Mouse (Mus musculus) embryo, embryonic 9.5 days (tissue): ENCODE results near the gene Fut7.
A peak's percentile ranks its signal among the peaks of the same experiment; 100 is the strongest.

Experiments used
- DNase-seq: peaks from one replicate; pipeline ENCODE4 v3.0.0-alpha.2; 2017; ENCODE audit errors: extremely low spot score

Fut7 gene

DNA sequence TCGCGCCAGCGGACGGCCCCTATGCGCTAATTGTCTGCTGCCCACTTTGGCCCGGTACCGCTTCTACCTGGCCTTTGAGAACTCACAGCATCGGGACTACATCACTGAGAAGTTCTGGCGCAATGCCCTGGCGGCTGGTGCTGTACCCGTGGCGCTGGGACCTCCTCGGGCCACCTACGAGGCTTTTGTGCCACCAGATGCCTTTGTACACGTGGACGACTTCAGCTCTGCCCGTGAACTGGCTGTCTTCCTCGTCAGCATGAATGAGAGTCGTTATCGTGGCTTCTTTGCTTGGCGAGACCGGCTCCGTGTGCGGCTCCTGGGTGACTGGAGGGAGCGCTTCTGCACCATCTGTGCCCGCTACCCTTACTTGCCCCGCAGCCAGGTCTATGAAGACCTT lies 2.4 kb downstream of the Fut7 start:
- DNase-seq: no peak

- peak; percentile 68 for DNase-seq
These were observed 3.7 kb downstream of the Fut7 start for GRCm38 (mm10) chr2:25426721-25427191.

DNA sequence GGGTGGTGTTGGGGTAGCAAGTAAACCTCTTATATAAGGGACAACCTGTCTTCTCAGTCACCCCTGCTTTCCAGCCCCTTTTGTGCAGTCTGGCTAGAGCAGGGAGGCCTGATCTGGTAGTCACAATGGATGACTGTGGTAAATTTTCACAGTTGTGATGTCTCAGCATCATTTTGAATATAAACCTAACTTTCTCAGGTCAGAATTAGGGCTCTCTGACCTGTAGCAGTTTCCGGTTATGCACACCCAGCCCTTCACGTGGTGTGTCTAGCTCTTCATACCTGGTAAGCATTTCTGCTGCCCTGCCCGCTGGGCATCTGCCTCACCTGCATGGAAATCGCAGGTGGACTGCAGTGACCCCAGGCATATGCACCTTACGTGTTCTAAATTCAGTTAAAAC lies 4.2 kb downstream of the Fut7 start:
- DNase-seq: no peak

GRCm38 (mm10) chr2:25428442-25429236 lies 5.6 kb downstream of the Fut7 start, which contains the start of gene Abca2:
Abca2 (plus strand) TSS chr2:25428703.
- DNase-seq: peak; percentile 92

GRCm38 (mm10) chr2:25429435-25430180 lies 6.5 kb downstream of the Fut7 start:
- DNase-seq: no peak

- DNase-seq: no peak
These were observed 7.5 kb downstream of the Fut7 start for GRCm38 (mm10) chr2:25430395-25431233.

GRCm38 (mm10) chr2:25431308-25431855 lies 8.3 kb downstream of the Fut7 start:
- DNase-seq: peak; percentile 11

DNA sequence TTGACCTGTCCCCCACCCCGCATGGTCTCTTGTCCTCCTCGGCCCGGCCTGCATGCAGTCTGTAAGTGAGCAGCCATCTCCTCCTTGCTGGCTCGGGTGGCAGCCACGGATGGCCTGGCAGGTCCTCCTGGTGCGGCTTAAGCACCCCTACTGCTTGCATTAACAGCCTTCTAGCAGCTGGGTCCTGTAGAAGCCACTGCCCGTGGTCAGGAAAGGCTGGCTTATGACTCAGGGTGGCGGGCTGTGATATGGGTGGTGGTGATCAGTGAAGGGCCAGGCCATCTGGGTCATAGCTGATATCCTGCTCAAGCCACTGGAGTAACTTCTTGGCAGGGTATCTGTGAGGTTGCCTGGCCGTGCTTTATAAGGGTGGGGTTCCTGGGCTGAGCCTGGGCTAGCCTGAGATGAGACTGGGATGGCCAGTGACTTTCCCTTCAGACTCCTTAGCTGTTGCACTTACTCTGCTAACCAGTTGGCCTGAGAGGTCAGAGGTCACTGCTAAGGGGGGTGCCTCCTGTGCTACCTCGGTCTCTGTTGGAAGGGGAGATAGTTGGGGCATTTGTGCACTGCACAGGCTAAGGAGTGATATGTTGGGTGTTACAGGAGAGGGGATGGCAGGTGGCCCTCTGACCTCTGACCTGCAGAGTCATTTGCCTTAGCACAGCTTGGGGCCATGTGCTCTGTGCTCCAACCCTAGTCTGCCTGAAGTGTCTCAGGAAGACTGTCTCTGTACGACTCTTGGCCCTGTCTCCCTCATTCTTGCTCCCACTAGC lies 9.4 kb downstream of the Fut7 start:
- no peak for DNase-seq

GRCm38 (mm10) chr2:25433101-25433500 lies 10.0 kb downstream of the Fut7 start:
- DNase-seq: no peak

DNA sequence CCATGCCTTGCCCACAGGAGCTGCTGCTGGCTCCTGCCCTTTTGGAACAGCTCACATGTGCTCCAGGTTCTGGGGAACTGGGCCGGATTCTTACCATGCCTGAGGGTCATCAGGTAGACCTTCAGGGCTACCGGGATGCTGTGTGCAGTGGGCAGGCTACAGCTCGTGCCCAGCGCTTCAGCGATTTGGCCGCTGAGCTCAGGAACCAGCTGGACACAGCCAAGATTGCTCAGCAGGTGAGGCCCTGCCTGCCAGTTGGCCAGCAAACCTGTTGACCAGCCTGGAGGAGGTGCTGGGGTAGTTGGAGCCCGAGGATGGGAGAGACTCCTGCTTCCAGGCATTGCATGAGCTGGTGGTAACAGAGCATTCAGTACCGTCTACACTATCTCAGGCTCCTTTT lies 11.2 kb downstream of the Fut7 start:
- no peak for DNase-seq

DNA sequence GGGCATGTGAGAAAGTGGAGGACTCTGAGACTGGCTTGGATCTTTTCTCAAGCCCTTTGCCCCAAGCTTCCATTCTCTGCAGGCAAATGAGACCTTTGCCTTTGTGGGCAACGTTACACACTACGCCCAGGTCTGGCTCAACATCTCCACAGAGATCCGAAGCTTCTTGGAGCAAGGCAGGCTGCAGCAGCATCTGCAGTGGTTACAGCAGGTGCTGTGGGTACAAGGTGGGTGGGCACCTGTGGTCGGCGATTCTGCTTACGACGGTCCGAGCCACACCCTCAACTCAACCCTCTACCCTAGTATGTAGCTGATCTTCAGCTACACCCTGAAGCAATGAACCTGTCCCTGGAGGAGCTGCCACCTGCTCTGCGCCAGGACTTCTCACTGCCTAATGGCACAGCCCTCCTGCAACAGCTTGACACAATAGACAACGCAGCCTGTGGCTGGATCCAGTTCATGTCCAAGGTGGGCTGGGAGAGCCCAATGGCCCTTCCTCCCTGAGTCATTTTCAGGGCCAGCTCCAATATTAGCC lies 13.3 kb downstream of the Fut7 start:
- DNase-seq: no peak

DNA sequence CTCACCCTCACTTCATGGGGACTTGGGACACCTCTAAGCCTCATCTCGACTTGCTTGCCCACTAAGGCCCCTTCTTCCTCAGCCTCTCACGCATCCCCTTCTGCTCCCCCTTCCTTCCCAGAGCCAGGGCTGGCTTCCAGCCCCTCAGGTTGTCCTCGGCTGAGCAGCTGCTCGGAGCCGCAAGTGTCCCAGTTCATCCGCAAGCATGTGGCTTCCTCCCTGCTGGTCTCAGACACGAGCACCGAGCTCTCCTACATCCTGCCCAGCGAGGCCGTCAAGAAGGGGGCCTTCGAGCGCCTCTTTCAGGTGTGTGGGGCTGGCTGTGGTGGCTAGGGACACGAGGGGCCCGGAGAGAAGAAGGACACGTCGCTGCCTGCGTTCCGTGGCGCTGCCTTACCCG lies 18.0 kb downstream of the Fut7 start:
- no peak for DNase-seq

DNA sequence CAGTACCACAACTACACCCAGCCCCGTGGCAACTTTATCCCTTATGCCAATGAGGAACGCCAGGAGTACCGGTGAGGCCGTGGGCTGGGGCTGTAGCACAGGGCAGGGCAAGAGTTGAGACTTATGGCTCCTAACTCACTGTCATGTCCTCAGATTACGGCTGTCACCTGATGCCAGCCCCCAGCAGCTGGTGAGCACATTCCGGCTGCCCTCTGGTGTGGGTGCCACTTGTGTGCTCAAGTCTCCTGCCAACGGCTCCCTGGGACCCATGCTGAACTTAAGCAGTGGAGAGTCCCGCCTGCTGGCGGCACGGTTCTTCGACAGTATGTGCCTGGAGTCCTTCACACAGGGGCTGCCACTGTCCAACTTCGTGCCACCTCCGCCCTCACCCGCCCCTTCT lies 19.6 kb downstream of the Fut7 start:
- DNase-seq: no peak

GRCm38 (mm10) chr2:25450853-25451647 lies 28.0 kb downstream of the Fut7 start:
- DNase-seq: no peak

DNA sequence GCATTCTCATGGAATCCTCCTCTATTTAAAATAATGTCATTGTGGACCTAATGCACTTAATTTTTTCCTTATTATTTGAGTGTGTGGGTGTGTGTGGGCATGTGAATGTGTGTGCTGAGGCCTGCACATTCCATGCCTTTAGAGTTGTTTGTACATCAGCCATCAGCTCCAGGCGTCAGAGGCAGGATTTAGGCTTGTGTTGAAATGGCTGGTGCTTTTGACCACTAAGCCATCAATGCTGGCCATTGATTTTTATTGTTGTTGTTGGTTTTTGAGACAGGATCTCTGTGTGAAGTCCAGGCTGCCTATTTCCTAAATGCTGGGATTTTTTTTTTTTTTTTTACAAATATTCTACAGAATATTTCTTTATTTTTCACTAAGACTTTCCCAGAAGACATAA lies 29.9 kb downstream of the Fut7 start:
- DNase-seq: no peak

DNA sequence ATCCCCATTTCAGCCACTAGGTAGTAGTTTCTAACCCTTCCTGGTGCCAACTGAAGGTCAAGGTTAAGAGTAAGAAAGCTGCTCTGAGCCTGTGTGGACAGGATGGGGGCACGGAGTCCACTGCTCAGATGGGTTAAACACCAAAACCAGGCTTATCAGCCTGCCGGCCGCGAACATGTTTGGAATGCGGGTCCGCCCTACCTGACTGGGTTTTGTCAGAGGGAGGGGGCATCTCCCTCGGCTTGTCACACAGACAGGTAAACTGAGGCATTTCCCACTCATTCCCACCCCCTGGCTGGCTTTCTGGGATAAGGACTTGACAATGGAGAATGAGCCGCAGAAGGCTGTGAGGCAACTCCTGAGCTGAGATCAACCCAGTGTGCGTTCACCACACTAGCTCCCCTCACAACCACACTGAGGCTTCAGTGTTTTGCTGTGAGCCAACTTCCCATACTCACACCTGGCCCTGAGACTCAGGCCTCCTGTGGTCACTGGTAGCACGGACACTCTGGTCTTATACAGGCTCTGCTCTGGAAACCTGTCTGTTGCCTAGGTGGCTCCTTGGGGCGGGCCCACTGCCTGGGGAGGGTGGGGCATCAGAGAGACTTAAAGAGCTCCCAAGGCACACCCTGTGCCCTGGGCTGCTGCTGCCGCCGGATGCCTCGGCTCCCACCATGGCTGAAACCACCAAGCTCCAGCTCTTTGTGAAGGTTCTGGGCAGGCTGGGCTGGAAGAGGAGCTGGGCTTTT lies 33.3 kb downstream of the Fut7 start, which contains the start of gene Clic3:
Clic3 (plus strand) TSS at position 634 of the 749 bp plus-strand sequence.
- DNase-seq: no peak

GRCm38 (mm10) chr2:25457022-25457896 lies 34.2 kb downstream of the Fut7 start:
- no peak for DNase-seq

GRCm38 (mm10) chr2:25458911-25459310 lies 35.8 kb downstream of the Fut7 start:
- no peak for DNase-seq
